ENCODE assay signal across 1 mouse cellular context in the genomic region with DNA sequence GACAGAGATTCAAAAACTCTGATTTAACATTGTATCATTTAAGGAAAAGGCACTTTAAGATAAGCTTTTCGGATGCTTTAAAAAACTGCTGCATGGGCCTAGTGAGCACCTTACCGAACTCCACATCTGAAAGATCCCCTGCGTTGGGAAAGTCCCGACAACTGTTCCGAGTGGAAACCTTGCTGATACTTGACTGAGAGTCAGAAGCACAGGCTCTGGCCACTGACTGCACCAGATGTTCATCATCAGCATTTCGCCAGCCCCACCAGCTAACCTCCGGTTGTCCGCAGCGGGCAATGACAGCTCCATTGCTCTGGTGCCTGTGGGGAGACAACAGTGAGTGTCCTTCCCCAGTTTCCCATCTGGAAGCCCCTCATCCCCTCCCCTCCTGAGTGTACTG.
TF ChIP-seq lines count a peak whose summit lies in the region.

No protein-coding gene starts in this region.

TF ChIP-seq in CH12.LX, 34 proteins besides CTCF, POLR2A, EP300 and RAD21 (continued from another document):
- TF ChIP-seq TBP (conservative IDR thresholded peaks at IDR 0.05; ENCODE audit: low read depth, low read length): 0 out of 2 replicates have a peak, but pooled peaks have one; percentile 34
- TF ChIP-seq POLR2AphosphoS2 (IDR thresholded peaks at IDR 0.05; ENCODE audit: low read depth, low read length): 0 out of 2 replicates have a peak, but pooled peaks have one; percentile 56
- TF ChIP-seq ELF1 (IDR thresholded peaks at IDR 0.05; ENCODE audit: low read depth, low read length): no peak; the same call in 1 of the 2 replicates
- TF ChIP-seq TCF12 (IDR thresholded peaks at IDR 0.05; ENCODE audit: low read depth, low read length): peak; percentile 94
- 0 out of 2 replicates have a peak, but pooled peaks have one; percentile 33 for TF ChIP-seq JUN (IDR thresholded peaks at IDR 0.05; ENCODE audit: insufficient read depth, low read depth, low read length)
- TF ChIP-seq MXI1 (IDR thresholded peaks at IDR 0.05; ENCODE audit: low read depth, low read length): peak; percentile 84
- no peak for TF ChIP-seq PAX5 (IDR thresholded peaks at IDR 0.05; ENCODE audit: low read length)
- TF ChIP-seq MAZ (IDR thresholded peaks at IDR 0.05; ENCODE audit: low read depth, low read length): peak; percentile 88
- peak; percentile 80 for TF ChIP-seq MAFK (IDR thresholded peaks at IDR 0.05; ENCODE audit: insufficient replicate concordance, low read length)
- TF ChIP-seq IRF4 (IDR thresholded peaks at IDR 0.05; ENCODE audit: low read depth, low read length): peak; percentile 89
- TF ChIP-seq GABPA (IDR thresholded peaks at IDR 0.05; ENCODE audit: insufficient replicate concordance, low read depth, low read length): no peak
- TF ChIP-seq SIN3A (IDR thresholded peaks at IDR 0.05; ENCODE audit: low read length): peak; percentile 94
- 0 out of 2 replicates have a peak, but pooled peaks have one; percentile 56 for TF ChIP-seq CHD1 (IDR thresholded peaks at IDR 0.05; ENCODE audit: low read depth, low read length)
